Mouse (Mus musculus) hindbrain, embryonic 11.5 days (tissue): ENCODE data around the gene Klhl3. TPM values are rescaled to one million over a fixed set of nuclear protein-coding genes. Genes with fewer than 3 reads are reported as not detected.

Experiments
- ATAC-seq: fragments of 200-750 bp; cut with Nextera tagmentation; 2 replicates; pipeline ENCODE4 v1.8.0; 2017; ENCODE audit warnings: mild to moderate bottlenecking, moderate TSS enrichment, moderate library complexity; ENCODE audit not compliant: low FRiP score
- DNase-seq: peaks from one replicate; pipeline ENCODE4 v3.0.0-alpha.2; 2015; ENCODE audit warnings: low spot score
- H3K27ac ChIP-seq: fragments of 300-500 bp; sonication (generic); 2 replicates; pipeline ENCODE4 v1.5.1; 2014; ENCODE audit warnings: mild to moderate bottlenecking, low read depth, low read length
- H3K27me3 ChIP-seq: fragments of 300-500 bp; sonication (generic); 2 replicates; pipeline ENCODE4 v1.6.1; 2014; ENCODE audit warnings: mild to moderate bottlenecking, low read length, moderate library complexity, mixed read lengths; ENCODE audit not compliant: control insufficient read depth, insufficient read depth
- H3K36me3 ChIP-seq: fragments of 300-500 bp; sonication (generic); 2 replicates; pipeline ENCODE4 v1.6.1; 2014; ENCODE audit warnings: mild to moderate bottlenecking, low read length, moderate library complexity, mixed read lengths; ENCODE audit not compliant: control insufficient read depth, insufficient read depth
- H3K4me1 ChIP-seq: fragments of 300-500 bp; sonication (generic); replicated peaks from 2 replicates; pipeline ENCODE4 v1.6.1; 2014; ENCODE audit warnings: low read length, mixed read lengths; ENCODE audit not compliant: control insufficient read depth, insufficient read depth
- H3K4me2 ChIP-seq: fragments of 300-500 bp; sonication (generic); replicated peaks from 2 replicates; pipeline ENCODE4 v1.6.1; 2014; ENCODE audit warnings: mild to moderate bottlenecking, low read depth, low read length
- H3K4me3 ChIP-seq: fragments of 300-500 bp; sonication (generic); 2 replicates; pipeline ENCODE4 v1.5.1; 2014; ENCODE audit warnings: low read depth, low read length
- H3K9ac ChIP-seq: fragments of 300-500 bp; sonication (generic); 2 replicates; pipeline ENCODE4 v1.6.1; 2014; ENCODE audit warnings: low read depth, low read length
- H3K9me3 ChIP-seq: fragments of 300-500 bp; sonication (generic); 2 replicates; pipeline ENCODE4 v1.6.1; 2016; ENCODE audit warnings: low read length; ENCODE audit not compliant: control insufficient read depth
- WGBS: fragments of 180-500 bp; shearing (Covaris S2); extraction: QIAGEN DNeasy Blood & Tissue Kit; methylation state at CpG from one replicate; pipeline ENCODE4 v1.1.7; 2014; 5-methylcytosine and 5-hydroxymethylcytosine counted together
- polyA plus RNA-seq: library from polyadenylated mRNA; unstranded; fragments of >200 nt; fragmentation: Nextera tagmentation; extraction: Ambion mirVana; gene quantifications from 2 replicates; pipeline ENCODE4 v1.2.1, GENCODE M21; 2014

The Klhl3 gene
- polyA plus RNA-seq, 1 experiment from 2014 or later, result 3.9 TPM

- H3K36me3 ChIP-seq, result no peaks in the 10 kb centered on the region
- 64% methylated on average over 14 of the region's 14 CpGs for WGBS
- H3K4me1 ChIP-seq, result no peaks in the 10 kb centered on the region
- H3K9me3 ChIP-seq, result no peaks in the 10 kb centered on the region
- no peak overlapping the region for H3K9ac ChIP-seq
- no peak overlapping the region for H3K4me2 ChIP-seq
- H3K27me3 ChIP-seq, result no peaks in the 10 kb centered on the region
- ATAC-seq (no peak; the same call in 1 of the 2 replicates), DNase-seq (peak; percentile 79)
- no peak overlapping the region for H3K4me3 ChIP-seq
- H3K27ac ChIP-seq, result no peak overlapping the region
Observed at GRCm38 (mm10) chr13:58012067-58012925, 101.1 kb downstream of the Klhl3 start.

- Histone ChIP-seq H3K4me2 (no peak overlapping the region), H3K27me3 (no peaks in the 10 kb centered on the region), H3K9ac (no peak overlapping the region), H3K27ac (no peak overlapping the region), H3K4me1 (no peaks in the 10 kb centered on the region), H3K36me3 (no peaks in the 10 kb centered on the region), H3K9me3 (no peaks in the 10 kb centered on the region), H3K4me3 (no peak overlapping the region)
- 78% methylated on average over 2 of the region's 2 CpGs for WGBS
- no peak for ATAC-seq
- DNase-seq, result no peak
Observed at GRCm38 (mm10) chr13:58011526-58011925, 101.9 kb downstream of the Klhl3 start.

- WGBS, result 92% methylated on average over 7 of the region's 7 CpGs
Observed at GRCm38 (mm10) chr13:58010416-58010815, 103.0 kb downstream of the Klhl3 start.

GRCm38 (mm10) chr13:58009275-58009674 lies 104.1 kb downstream of the Klhl3 start:
- ATAC-seq (no peak), DNase-seq (no peak)
- Histone ChIP-seq H3K27ac (no peak overlapping the region), H3K4me3 (no peak overlapping the region), H3K27me3 (no peaks in the 10 kb centered on the region), H3K4me1 (no peaks in the 10 kb centered on the region), H3K36me3 (no peaks in the 10 kb centered on the region), H3K4me2 (no peak overlapping the region), H3K9ac (no peak overlapping the region), H3K9me3 (no peaks in the 10 kb centered on the region)
- 81% methylated on average over 13 of the region's 13 CpGs for WGBS

More at GRCm38 (mm10) chr13:58010416-58010815, 103.0 kb downstream of the Klhl3 start:
- Histone ChIP-seq H3K36me3 (no peaks in the 10 kb centered on the region), H3K27me3 (no peaks in the 10 kb centered on the region), H3K9me3 (no peaks in the 10 kb centered on the region), H3K4me3 (no peak overlapping the region), H3K27ac (no peak overlapping the region), H3K4me1 (no peaks in the 10 kb centered on the region), H3K4me2 (no peak overlapping the region), H3K9ac (no peak overlapping the region)
- ATAC-seq (no peak), DNase-seq (no peak)

DNA sequence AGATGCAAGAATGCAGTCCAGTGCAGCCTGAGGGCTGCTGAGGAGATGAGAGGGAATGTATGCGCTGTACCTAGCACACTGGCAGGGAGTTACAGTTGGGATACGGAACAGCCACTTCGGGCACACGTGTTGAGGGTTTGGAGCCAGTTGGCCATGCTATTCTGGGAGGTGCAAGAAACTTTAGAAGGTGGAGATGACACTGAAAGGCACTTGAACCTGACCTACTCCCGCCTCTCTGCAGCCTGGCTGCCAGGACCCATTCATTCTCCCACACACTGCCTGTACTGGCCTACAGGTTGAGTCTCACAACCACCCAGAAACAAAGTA lies 105.4 kb downstream of the Klhl3 start:
- Histone ChIP-seq H3K9ac (no peak overlapping the region), H3K27me3 (no peaks in the 10 kb centered on the region), H3K4me1 (no peaks in the 10 kb centered on the region), H3K27ac (no peak overlapping the region), H3K9me3 (no peaks in the 10 kb centered on the region), H3K36me3 (no peaks in the 10 kb centered on the region), H3K4me3 (no peak overlapping the region), H3K4me2 (no peak overlapping the region)
- ATAC-seq (no peak), DNase-seq (no peak)
- WGBS, result 83% methylated on average over 5 of the region's 5 CpGs

- H3K27ac ChIP-seq, result no peak overlapping the region
- H3K9ac ChIP-seq, result no peak overlapping the region
- H3K27me3 ChIP-seq, result no peaks in the 10 kb centered on the region
- no peaks in the 10 kb centered on the region for H3K9me3 ChIP-seq
- no peak for ATAC-seq
- WGBS, result 62% methylated on average over 15 of the region's 16 CpGs
- DNase-seq, result no peak
- no peak overlapping the region for H3K4me3 ChIP-seq
- no peak overlapping the region for H3K4me2 ChIP-seq
- H3K36me3 ChIP-seq, result no peaks in the 10 kb centered on the region
- H3K4me1 ChIP-seq, result no peaks in the 10 kb centered on the region
Observed at GRCm38 (mm10) chr13:58007256-58008037, 105.9 kb downstream of the Klhl3 start.

GRCm38 (mm10) chr13:58001792-58002191 lies 111.6 kb downstream of the Klhl3 start:
- H3K9ac ChIP-seq, result no peak overlapping the region
- H3K9me3 ChIP-seq, result no peaks in the 10 kb centered on the region
- H3K36me3 ChIP-seq, result no peaks in the 10 kb centered on the region
- no peaks in the 10 kb centered on the region for H3K4me1 ChIP-seq
- DNase-seq (no peak), ATAC-seq (no peak)
- no peaks in the 10 kb centered on the region for H3K27me3 ChIP-seq
- H3K27ac ChIP-seq, result no peak overlapping the region
- no peak overlapping the region for H3K4me2 ChIP-seq
- no peak overlapping the region for H3K4me3 ChIP-seq
- 87% methylated on average over 3 of the region's 3 CpGs for WGBS

GRCm38 (mm10) chr13:57996536-57996935 lies 116.9 kb downstream of the Klhl3 start:
- no peak for DNase-seq
- no peak for ATAC-seq
- WGBS, result 65% methylated on average over 11 of the region's 11 CpGs
- Histone ChIP-seq H3K9ac (no peak overlapping the region), H3K27ac (no peak overlapping the region), H3K9me3 (no peaks in the 10 kb centered on the region), H3K36me3 (no peaks in the 10 kb centered on the region), H3K4me3 (no peak overlapping the region), H3K27me3 (no peaks in the 10 kb centered on the region), H3K4me1 (no peaks in the 10 kb centered on the region), H3K4me2 (no peak overlapping the region)
